ENCODE assay signal across 8 mouse cellular contexts in genomic region chr17:35838122-35838544, GRCm38 (mm10). TPM values are rescaled to one million over a fixed set of nuclear protein-coding genes. Genes with fewer than 3 reads are reported as not detected.
DNase-seq lines count a peak whose midpoint lies in the region; ATAC-seq and TF ChIP-seq lines count a peak whose summit lies in the region.

TSS of gene Tubb5 (minus strand) at chr17:35838306.

- DNase-seq in Patski (ENCODE audit: low read depth, low spot score) = peak; percentile 70
- peak; percentile 97 for DNase-seq in cerebellum, postnatal 14 days
- DNase-seq in frontal cortex, postnatal 25 days (ENCODE audit: low spot score in 2 of 2) = peak; percentile 94 to 95
- peak; percentile 94 for DNase-seq in hindbrain, embryonic 14.5 days (ENCODE audit: low spot score)
- DNase-seq in left cerebral cortex, adult 11 months (ENCODE audit: low spot score) = peak; percentile 95
- DNase-seq in lung, postnatal 4 days = peak; percentile 97 to 99
- DNase-seq in retina, postnatal 7 days (ENCODE audit: low read depth, low spot score) = peak; percentile 87
- DNase-seq in urinary bladder, adult 2 months (ENCODE audit: low spot score) = peak; percentile 91

- peak within 1 kb of the TSS; percentile 84 for H3K4me3 ChIP-seq in hindbrain, embryonic 14.5 days (replicated peaks; ENCODE audit: low read length)

- no peaks in the 10 kb centered on the region for H3K27me3 ChIP-seq in Patski
- no peaks in the 10 kb centered on the region for H3K27me3 ChIP-seq in hindbrain, embryonic 14.5 days (ENCODE audit: control insufficient read depth, insufficient read depth, low read length)

- H3K27ac ChIP-seq in hindbrain, embryonic 14.5 days = peak within 1 kb of the TSS; percentile 99

- in situ Hi-C loops in Patski (cut with MboI; ENCODE audit: low pct_unique_long_range_greater_than_20kb) = loop anchor here (5.0 kb wide), 2 partner anchors 34 to 79 kb away; partner anchors contain the start of genes Mrps18b and Ppp1r10

- peak within 1 kb of the TSS; percentile 83 for H3K4me2 ChIP-seq in hindbrain, embryonic 14.5 days (replicated peaks)

- peaks cover 47% of the 10 kb centered on the region for H3K4me1 ChIP-seq in hindbrain, embryonic 14.5 days (replicated peaks; ENCODE audit: control insufficient read depth, insufficient read depth, low read length)

- H3K9ac ChIP-seq in hindbrain, embryonic 14.5 days = peak within 1 kb of the TSS; percentile 99

- peaks cover 36% of the 10 kb centered on the region for H3K36me3 ChIP-seq in hindbrain, embryonic 14.5 days (replicated peaks; ENCODE audit: control insufficient read depth, insufficient read depth)

- POLR2A ChIA-PET in Patski (lab: Charles Lee) = interaction anchor here (0.8 to 1.7 kb wide), 6 partner anchors 12 to 130 kb away, joined by 3 to 13 read pairs (median 4); partner anchors contain the start of gene Ier3

- CTCF ChIA-PET in Patski (lab: Charles Lee) = interaction anchor here (1.1 to 6.7 kb wide), 4 partner anchors 33 to 100 kb away, joined by 3 to 42 read pairs (median 23); no protein-coding TSS in a partner anchor

- no peak for TF ChIP-seq CTCF in Patski (IDR thresholded peaks at IDR 0.05)

- H3K9me3 ChIP-seq in hindbrain, embryonic 14.5 days (ENCODE audit: control insufficient read depth, low read length) = no peaks in the 10 kb centered on the region

- WGBS in hindbrain, embryonic 14.5 days = under 1% methylated on average over 29 of the region's 29 CpGs

- peak; percentile 51 for ATAC-seq in Patski
- peak; percentile 83 for ATAC-seq in hindbrain, embryonic 14.5 days (ENCODE audit: low FRiP score)

RNA-seq across cellular contexts. Expression of gene Tubb5, which starts in this region (rescaled TPM):
- polyA plus RNA-seq in Patski (2021) = 608 TPM
- polyA plus RNA-seq in hindbrain, embryonic 14.5 days (2014; fragmentation: Nextera tagmentation; extraction: Ambion mirVana) = 1,664 and 1,709 TPM in 2 replicates
- 257 TPM in 2 replicates for polyA plus RNA-seq in urinary bladder, adult 2 months (2012; rRNA removed)

Comparison
In these comparisons a context has a peak if more than half of its experiments do, and no peak if none do; other contexts are left out.
1. Peak in every context shown above with its lines: DNase-seq, ATAC-seq, H3K4me3 ChIP-seq and H3K27ac ChIP-seq.